Mouse (Mus musculus) MEL (cell line): ENCODE results near the gene Chd2.

ENCODE experiments used
- CHD2 ChIP-seq: IDR thresholded peaks from 2 replicates; pipeline ENCODE4 v1.6.1; 2011; ENCODE audit warnings: low read length, improper control_type of control experiment
- CTCF ChIP-seq, 3 experiments: IDR thresholded peaks in 2 of 3; conservative IDR thresholded peaks in 1 of 3; 2 replicates each; pipeline ENCODE4 v1.5.1; 2011 to 2012; ENCODE audit warnings: low read length in 3 of 3, low read depth in 2 of 3, mild to moderate bottlenecking in 2 of 3, improper control_type of control experiment in 1 of 3, inconsistent platforms in 1 of 3, mixed read lengths in 1 of 3, moderate library complexity in 1 of 3; ENCODE audit not compliant: control insufficient read depth in 1 of 3, insufficient read depth in 1 of 3, poor library complexity in 1 of 3, severe bottlenecking in 1 of 3
- POLR2AphosphoS2 ChIP-seq: IDR thresholded peaks from 2 replicates; pipeline ENCODE4 v1.6.1; 2011; ENCODE audit warnings: low read length, improper control_type of control experiment
- RCOR1 ChIP-seq: IDR thresholded peaks from 2 replicates; pipeline ENCODE4 v1.6.1; 2012; ENCODE audit warnings: low read depth, mild to moderate bottlenecking, inconsistent platforms, low read length, improper control_type of control experiment
- ZC3H11A ChIP-seq: IDR thresholded peaks from 2 replicates; pipeline ENCODE4 v1.6.1; 2012; ENCODE audit warnings: low read depth, mild to moderate bottlenecking, inconsistent platforms, low read length, improper control_type of control experiment

GRCm38 (mm10) chr7:73442246-73442645 lies 99.4 kb downstream of the Chd2 start:
- no peak for TF ChIP-seq CTCF (IDR thresholded peaks at IDR 0.05 in 2 of 3, conservative IDR thresholded peaks at IDR 0.05 in 1 of 3; ENCODE audit: control insufficient read depth in 1 of 3, insufficient read depth in 1 of 3, low read depth in 2 of 3, low read length in 3 of 3, poor library complexity in 1 of 3, severe bottlenecking in 1 of 3)
- no peak for TF ChIP-seq POLR2AphosphoS2
- TF ChIP-seq RCOR1, result no peak
- TF ChIP-seq ZC3H11A, result no peak
- no peak for TF ChIP-seq CHD2
